Mouse (Mus musculus) MEL (cell line): ENCODE results near the gene Fgfr2. TPM values are rescaled to one million over a fixed set of nuclear protein-coding genes. Genes with fewer than 3 reads are reported as not detected.

Experiments used
- DNase-seq: peaks from one replicate; pipeline ENCODE4 v3.0.0; 2011; ENCODE audit warnings: low read depth, low spot score
- H3K27ac ChIP-seq: 2 replicates; pipeline ENCODE4 v1.5.1; 2012; ENCODE audit warnings: low read depth, mild to moderate bottlenecking, control low read depth, low read length, moderate library complexity; ENCODE audit not compliant: control insufficient read depth
- H3K27me3 ChIP-seq, 2 experiments: fragments of 150-350 bp in 1 of 2; sonication (generic) in 1 of 2; 2 replicates each; pipeline ENCODE4 v1.6.1; 2012; ENCODE audit warnings: low read length in 2 of 2, mild to moderate bottlenecking in 2 of 2, improper control_type of control experiment in 1 of 2, moderate library complexity in 1 of 2; ENCODE audit not compliant: insufficient read depth in 2 of 2, control insufficient read depth in 1 of 2
- H3K36me3 ChIP-seq, 2 experiments: 2 replicates each; pipeline ENCODE4 v1.6.1; 2012 to 2014; ENCODE audit warnings: low read length in 2 of 2, improper control_type of control experiment in 1 of 2, inconsistent platforms in 1 of 2, mild to moderate bottlenecking in 1 of 2; ENCODE audit not compliant: insufficient read depth in 2 of 2, control insufficient read depth in 1 of 2
- H3K4me1 ChIP-seq, 2 experiments: fragments of 150-350 bp in 1 of 2; sonication (generic) in 1 of 2; 2 replicates each; pipeline ENCODE4 v1.6.1; 2012; ENCODE audit warnings: low read length in 2 of 2, improper control_type of control experiment in 1 of 2, mild to moderate bottlenecking in 1 of 2; ENCODE audit not compliant: insufficient read depth in 2 of 2, control insufficient read depth in 1 of 2
- H3K4me3 ChIP-seq, 2 experiments: fragments of 150-350 bp in 1 of 2; sonication (generic) in 1 of 2; 2 replicates each; pipeline ENCODE4 v1.5.1; 2012; ENCODE audit warnings: low read depth in 2 of 2, low read length in 2 of 2, mild to moderate bottlenecking in 2 of 2, moderate library complexity in 2 of 2, control low read depth in 1 of 2, improper control_type of control experiment in 1 of 2; ENCODE audit not compliant: control insufficient read depth in 1 of 2, insufficient read depth in 1 of 2
- H3K79me2 ChIP-seq: 2 replicates; pipeline ENCODE4 v1.6.1; 2012; ENCODE audit warnings: mild to moderate bottlenecking, low read length, moderate library complexity; ENCODE audit not compliant: control insufficient read depth, poor library complexity, insufficient read depth
- H3K9ac ChIP-seq: 2 replicates; pipeline ENCODE4 v1.6.1; 2012; ENCODE audit warnings: low read depth, mild to moderate bottlenecking, control low read depth, low read length, moderate library complexity; ENCODE audit not compliant: control insufficient read depth, poor library complexity, severe bottlenecking
- H3K9me3 ChIP-seq: fragments of 150-350 bp; sonication (generic); replicated peaks from 2 replicates; pipeline ENCODE4 v1.6.1; 2012; ENCODE audit warnings: mild to moderate bottlenecking, low read length, improper control_type of control experiment, moderate library complexity; ENCODE audit not compliant: insufficient read depth
- CHD2 ChIP-seq: IDR thresholded peaks from 2 replicates; pipeline ENCODE4 v1.6.1; 2011; ENCODE audit warnings: low read length, improper control_type of control experiment
- CTCF ChIP-seq, 3 experiments: IDR thresholded peaks in 2 of 3; conservative IDR thresholded peaks in 1 of 3; 2 replicates each; pipeline ENCODE4 v1.5.1; 2011 to 2012; ENCODE audit warnings: low read length in 3 of 3, low read depth in 2 of 3, mild to moderate bottlenecking in 2 of 3, improper control_type of control experiment in 1 of 3, inconsistent platforms in 1 of 3, mixed read lengths in 1 of 3, moderate library complexity in 1 of 3; ENCODE audit not compliant: control insufficient read depth in 1 of 3, insufficient read depth in 1 of 3, poor library complexity in 1 of 3, severe bottlenecking in 1 of 3
- ETS1 ChIP-seq: IDR thresholded peaks from 2 replicates; pipeline ENCODE4 v1.6.1; 2012; ENCODE audit warnings: low read depth, mild to moderate bottlenecking, inconsistent platforms, low read length, improper control_type of control experiment, moderate library complexity
- GATA1 ChIP-seq: IDR thresholded peaks from 2 replicates; pipeline ENCODE4 v1.6.1; 2011; ENCODE audit warnings: low read depth, low read length, improper control_type of control experiment
- MAZ ChIP-seq: IDR thresholded peaks from 2 replicates; pipeline ENCODE4 v1.6.1; 2012; ENCODE audit warnings: low read depth, mild to moderate bottlenecking, inconsistent platforms, low read length, improper control_type of control experiment
- MXI1 ChIP-seq: IDR thresholded peaks from 2 replicates; pipeline ENCODE4 v1.6.1; 2011; ENCODE audit warnings: mild to moderate bottlenecking, low read depth, low read length, improper control_type of control experiment
- MYC ChIP-seq: IDR thresholded peaks from 2 replicates; pipeline ENCODE4 v1.6.1; 2011; ENCODE audit warnings: low read depth, mild to moderate bottlenecking, low read length, improper control_type of control experiment, moderate library complexity
- POLR2AphosphoS5 ChIP-seq: IDR thresholded peaks from 2 replicates; pipeline ENCODE4 v1.6.1; 2012; ENCODE audit warnings: low read depth, borderline replicate concordance, mild to moderate bottlenecking, inconsistent platforms, low read length, moderate library complexity, mixed read lengths
- RCOR1 ChIP-seq: IDR thresholded peaks from 2 replicates; pipeline ENCODE4 v1.6.1; 2012; ENCODE audit warnings: low read depth, mild to moderate bottlenecking, inconsistent platforms, low read length, improper control_type of control experiment
- SMC3 ChIP-seq: IDR thresholded peaks from 2 replicates; pipeline ENCODE4 v1.6.1; 2011; ENCODE audit warnings: low read depth, low read length, improper control_type of control experiment
- TAL1 ChIP-seq: IDR thresholded peaks from 2 replicates; pipeline ENCODE4 v1.6.1; 2012; ENCODE audit warnings: mild to moderate bottlenecking, inconsistent platforms, low read length, moderate library complexity, mixed read lengths
- TBP ChIP-seq: IDR thresholded peaks from 2 replicates; pipeline ENCODE4 v1.8.0; 2011; ENCODE audit warnings: low read depth, low read length, improper control_type of control experiment
- USF1 ChIP-seq: IDR thresholded peaks from 2 replicates; pipeline ENCODE4 v1.6.1; 2014; ENCODE audit warnings: low read depth, mild to moderate bottlenecking, inconsistent platforms, low read length, improper control_type of control experiment, moderate library complexity
- ZNF384 ChIP-seq: IDR thresholded peaks from 2 replicates; pipeline ENCODE4 v1.6.1; 2012; ENCODE audit warnings: low read depth, mild to moderate bottlenecking, inconsistent platforms, low read length, improper control_type of control experiment
- polyA plus RNA-seq, 2 experiments: library from polyadenylated mRNA; stranded (reverse) in 1 of 2; unstranded in 1 of 2; fragments of >175 nt in 1 of 2; fragments of >200 nt in 1 of 2; gene quantifications; 2 replicates each; pipeline versions ENCODE4 v1.2.1 to v1.2.4; 2012; ENCODE audit warnings: low replicate concordance in 2 of 2, low read depth in 1 of 2; ENCODE audit not compliant: insufficient read length in 2 of 2, insufficient read depth in 1 of 2, missing spikeins in 1 of 2
- total RNA-seq: library from RNA; depleted of rRNA; stranded (reverse); fragments of 300-350 nt; gene quantifications from 2 replicates; pipeline ENCODE4 v1.2.3, GENCODE M21; 2012

Fgfr2 gene
- total and polyA plus RNA-seq, 3 experiments, result not detected

- H3K27ac ChIP-seq, result 0 out of 2 replicates have a peak overlapping the region, but pooled peaks have one; percentile 12
- no peaks in the 10 kb centered on the region for H3K27me3 ChIP-seq
- peak overlapping the region; percentile 81 to 87 for H3K4me3 ChIP-seq
- peak overlapping the region; percentile 88 for H3K9ac ChIP-seq
- H3K9me3 ChIP-seq, result no peaks in the 10 kb centered on the region
- DNase-seq, result peak; percentile 68
- TF ChIP-seq MAZ, result no peak
- TF ChIP-seq GATA1, result peak; percentile 16; the same call in 1 of the 2 replicates
- TF ChIP-seq TBP, result no peak
- no peak for TF ChIP-seq TAL1
- peak in 2 of 3 experiments; percentile 6 to 13; a peak in 1 of 6 replicates for TF ChIP-seq CTCF (IDR thresholded peaks at IDR 0.05 in 2 of 3, conservative IDR thresholded peaks at IDR 0.05 in 1 of 3; ENCODE audit: control insufficient read depth in 1 of 3, insufficient read depth in 1 of 3, low read depth in 2 of 3, low read length in 3 of 3, poor library complexity in 1 of 3, severe bottlenecking in 1 of 3)
- 0 out of 2 replicates have a peak, but pooled peaks have one; percentile 5 for TF ChIP-seq ETS1
- no peak for TF ChIP-seq CHD2
- TF ChIP-seq RCOR1, result peak; percentile 58
- TF ChIP-seq SMC3, result no peak
- peaks cover 2 to 16% of the 10 kb centered on the region in 2 experiments; a peak in 3 of 4 replicates for H3K4me1 ChIP-seq
- H3K79me2 ChIP-seq, result peaks cover 1% of the 10 kb centered on the region; the same call in 1 of the 2 replicates
- H3K36me3 ChIP-seq, result peaks cover 0 to 15% of the 10 kb centered on the region in 2 experiments; a peak in 2 of 4 replicates
Measured at GRCm38 (mm10) chr7:131371880-131372651, 1751.1 kb downstream of the Fgfr2 start.

- no peak for DNase-seq
- H3K27ac ChIP-seq, result peak overlapping the region; percentile 71
- peaks cover 2 to 16% of the 10 kb centered on the region in 2 experiments; a peak in 3 of 4 replicates for H3K4me1 ChIP-seq
Measured at GRCm38 (mm10) chr7:131371470-131371860, 1751.7 kb downstream of the Fgfr2 start.

More at GRCm38 (mm10) chr7:131371470-131371860, 1751.7 kb downstream of the Fgfr2 start:
- H3K27me3 ChIP-seq, result no peaks in the 10 kb centered on the region
- H3K79me2 ChIP-seq, result peaks cover 1% of the 10 kb centered on the region; the same call in 1 of the 2 replicates
- H3K9ac ChIP-seq, result peak overlapping the region; percentile 88
- H3K36me3 ChIP-seq, result peaks cover 0 to 15% of the 10 kb centered on the region in 2 experiments; a peak in 2 of 4 replicates
- peak overlapping the region; percentile 81 to 87 for H3K4me3 ChIP-seq
- no peaks in the 10 kb centered on the region for H3K9me3 ChIP-seq
- peak; percentile 39; the same call in 1 of the 2 replicates for TF ChIP-seq GATA1
- 0 out of 2 replicates have a peak, but pooled peaks have one; percentile 34 for TF ChIP-seq MYC
- no peak for TF ChIP-seq USF1
- TF ChIP-seq POLR2AphosphoS5, result no peak
- peak; percentile 13; the same call in 1 of the 2 replicates for TF ChIP-seq MXI1
- TF ChIP-seq ZNF384, result peak; percentile 60; the same call in 1 of the 2 replicates
- TF ChIP-seq TBP, result no peak
